Mouse (Mus musculus): Measurements from ENCODE around the gene Gm45785.
A peak's percentile ranks its signal among the peaks of the same experiment; 100 is the strongest.

DNA sequence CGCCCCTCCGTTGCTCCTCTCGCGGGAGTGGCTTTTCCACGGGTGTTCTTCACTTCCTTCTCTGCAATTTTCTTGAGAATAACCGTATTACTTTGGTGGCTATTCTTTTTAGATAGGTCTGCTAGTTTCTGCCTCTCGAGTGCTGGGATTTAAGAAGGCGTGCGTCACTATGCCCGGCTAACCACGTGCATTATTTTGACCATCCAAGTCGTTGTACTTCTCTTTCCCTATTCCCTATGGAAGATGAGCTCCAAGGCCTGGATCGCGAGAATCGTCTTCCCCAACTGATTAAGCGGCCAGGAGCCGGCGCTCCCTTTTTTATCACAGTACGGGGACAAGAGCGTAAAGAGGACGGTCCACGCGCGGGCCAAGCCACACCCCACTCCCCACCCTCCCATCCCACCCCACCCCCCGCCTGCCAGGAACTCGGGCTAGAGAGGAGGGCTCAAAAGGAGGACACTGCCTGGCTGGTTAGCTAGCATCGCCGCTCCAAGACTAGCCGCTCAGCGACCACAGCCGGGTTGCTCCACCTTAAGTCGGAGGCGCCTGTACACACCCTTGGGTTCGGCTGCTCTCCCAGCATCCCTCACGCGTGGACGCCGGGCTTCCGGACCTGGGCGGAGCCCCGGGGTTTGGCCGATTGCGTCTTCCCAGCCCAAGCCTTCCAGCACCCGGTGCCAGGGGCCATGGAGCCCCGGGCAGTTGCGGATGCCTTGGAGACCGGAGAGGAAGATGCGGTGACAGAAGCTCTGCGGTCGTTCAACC is 836 bp upstream of the Gm45785 start, which contains the start of gene Ric8a:
- TF ChIP-seq CTCF (IDR thresholded peaks at IDR 0.05): no peak
- TF ChIP-seq EP300 (IDR thresholded peaks at IDR 0.05): peak; percentile 59

All from lung, postnatal 0 days (tissue).